Mouse (Mus musculus): ENCODE measurements around the gene Echs1.

DNA sequence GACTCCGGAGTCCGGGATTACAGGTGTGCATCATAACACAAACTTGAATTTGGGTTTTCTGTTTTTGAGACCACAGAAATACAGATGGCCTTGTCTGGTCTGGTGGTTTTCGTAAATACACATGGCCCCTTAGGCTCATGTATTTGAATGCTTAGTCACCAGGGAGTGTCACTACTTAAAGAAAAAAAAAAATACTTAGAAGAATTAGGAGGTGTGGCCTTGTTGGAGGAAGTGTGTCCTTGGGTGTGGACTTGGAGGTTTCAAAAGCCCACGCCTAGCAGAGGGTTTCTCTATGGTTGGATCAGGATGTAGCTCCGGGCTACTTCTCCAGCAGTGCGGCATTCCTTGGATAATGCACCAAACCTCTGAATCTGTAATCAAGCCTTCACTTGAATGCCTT, 38.6 kb downstream of the Echs1 start:
- TF ChIP-seq CTCF (IDR thresholded peaks at IDR 0.05; ENCODE audit: control insufficient read depth, insufficient read depth, insufficient replicate concordance, low read depth, low read length) (no peak), POLR2A (IDR thresholded peaks at IDR 0.05; ENCODE audit: control insufficient read depth, low read depth, low read length) (no peak)
